In the genomic region with DNA sequence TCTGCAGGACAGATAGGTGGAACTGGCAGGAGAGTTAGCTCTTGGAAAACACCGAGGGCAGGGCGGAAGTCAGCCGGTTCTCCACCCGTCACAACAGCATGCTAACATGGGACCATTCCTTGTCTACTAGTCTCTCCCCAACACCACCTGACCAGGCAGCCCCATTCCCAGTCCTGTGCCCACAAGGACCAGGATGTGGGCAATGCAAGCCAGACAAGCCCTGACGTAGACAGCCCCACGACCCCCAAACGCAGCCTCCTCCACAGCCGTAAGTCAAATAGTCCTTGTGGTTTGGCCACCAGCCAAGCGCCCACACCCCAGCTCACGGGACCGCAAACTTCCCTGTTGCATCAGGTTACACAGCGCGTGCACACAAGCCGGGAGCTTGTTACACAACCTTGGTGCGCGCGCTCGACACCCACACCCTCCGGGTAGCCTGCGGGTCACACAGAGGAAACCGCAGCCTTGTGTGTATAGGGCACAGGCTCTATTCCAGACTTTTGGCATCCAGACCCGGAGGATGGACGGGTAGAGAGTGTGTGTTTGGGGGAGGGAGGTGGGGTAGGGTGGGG, we compare ENCODE assay signal across 8 mouse cellular contexts. TPM values are rescaled to one million over a fixed set of nuclear protein-coding genes. Genes with fewer than 3 reads are reported as not detected.
DNase-seq lines count a peak whose midpoint lies in the region; ATAC-seq and TF ChIP-seq lines count a peak whose summit lies in the region.

No protein-coding gene starts in this region.

- dilution Hi-C loops in CH12.LX (cut with MboI; ENCODE audit: extremely low pct_ligation_motif_present, extremely low pct_unique_long_range_greater_than_20kb, low sequenced_read_pairs), result no loop called here

- WGBS in heart, postnatal 0 days, result 34% methylated on average over 23 of the region's 23 CpGs
- WGBS in lung, embryonic 16.5 days, result 10% methylated on average over 23 of the region's 23 CpGs

- peak; percentile 55 for TF ChIP-seq EP300 in CH12.LX (IDR thresholded peaks at IDR 0.05; ENCODE audit: low read length)
- no peak for TF ChIP-seq EP300 in heart, postnatal 0 days (IDR thresholded peaks at IDR 0.05; ENCODE audit: low read depth)

- ATAC-seq in common myeloid progenitor, adult 5-6 weeks (replicated peaks; ENCODE audit: low read depth, poor library complexity, severe bottlenecking), result peak; percentile 88
- peak; percentile 73 for ATAC-seq in heart, postnatal 0 days (ENCODE audit: insufficient read depth, low read depth)
- ATAC-seq in lung, embryonic 16.5 days (ENCODE audit: low read depth), result peak; percentile 84
- ATAC-seq in frontal cortex, adult (ENCODE audit: low TSS enrichment), result no peak

- H3K27me3 ChIP-seq in CH12.LX (replicated peaks), result peaks cover 48% of the 10 kb centered on the region
- H3K27me3 ChIP-seq in heart, postnatal 0 days (ENCODE audit: control insufficient read depth, insufficient read depth, low read length), result no peaks in the 10 kb centered on the region
- no peaks in the 10 kb centered on the region for H3K27me3 ChIP-seq in lung, embryonic 16.5 days (ENCODE audit: control insufficient read depth, insufficient read depth, low read depth, low read length)

- H3K9me3 ChIP-seq in CH12.LX (replicated peaks; ENCODE audit: low read length), result peaks cover 1% of the 10 kb centered on the region
- H3K9me3 ChIP-seq in heart, postnatal 0 days (replicated peaks; ENCODE audit: control insufficient read depth, low read length), result no peaks in the 10 kb centered on the region
- H3K9me3 ChIP-seq in lung, embryonic 16.5 days (ENCODE audit: control insufficient read depth, low read length), result no peaks in the 10 kb centered on the region

- TF ChIP-seq RAD21 in CH12.LX (IDR thresholded peaks at IDR 0.05; ENCODE audit: low read depth, low read length), result no peak

- peak overlapping the region; percentile 52 for H3K4me2 ChIP-seq in CH12.LX (ENCODE audit: insufficient read depth, low read depth, poor library complexity, severe bottlenecking)
- H3K4me2 ChIP-seq in heart, postnatal 0 days (ENCODE audit: low read depth, low read length), result peak overlapping the region; percentile 48
- peak overlapping the region; percentile 35 for H3K4me2 ChIP-seq in lung, embryonic 16.5 days (ENCODE audit: low read depth, low read length)

- peaks cover 14 to 30% of the 10 kb centered on the region in 2 experiments; a peak in 3 of 4 replicates for H3K4me1 ChIP-seq in CH12.LX (ENCODE audit: control insufficient read depth in 1 of 2, insufficient read depth in 2 of 2)
- H3K4me1 ChIP-seq in heart, postnatal 0 days (ENCODE audit: control insufficient read depth, insufficient read depth), result peaks cover 15% of the 10 kb centered on the region; the same call in 1 of the 2 replicates
- peaks cover 24% of the 10 kb centered on the region for H3K4me1 ChIP-seq in lung, embryonic 16.5 days (replicated peaks; ENCODE audit: control insufficient read depth, insufficient read depth, low read length)

- H3K36me3 ChIP-seq in CH12.LX (replicated peaks in 1 of 2; ENCODE audit: control insufficient read depth in 1 of 2, insufficient read depth in 1 of 2, low read length in 1 of 2), result no peaks in the 10 kb centered on the region
- H3K36me3 ChIP-seq in heart, postnatal 0 days (replicated peaks; ENCODE audit: control insufficient read depth, insufficient read depth, low read length), result no peaks in the 10 kb centered on the region
- H3K36me3 ChIP-seq in lung, embryonic 16.5 days (ENCODE audit: control insufficient read depth, insufficient read depth, low read length), result no peaks in the 10 kb centered on the region

- DNase-seq in CH12.LX (ENCODE audit: extremely low read depth), result peak; percentile 58
- DNase-seq in WW6 (ENCODE audit: low read depth, low spot score), result peak; percentile 56
- peak; percentile 47 for DNase-seq in heart, postnatal 0 days (ENCODE audit: low spot score)
- DNase-seq in kidney, postnatal 25 days, result peak; percentile 67 to 89
- peak; percentile 76 to 89 for DNase-seq in spleen, postnatal 4 days (ENCODE audit: low spot score in 2 of 2)

- in situ Hi-C loops in CH12.LX (cut with MboI; ENCODE audit: low pct_ligation_motif_present, low pct_unique_long_range_greater_than_20kb, low sequenced_read_pairs), result no loop called here

- H3K27ac ChIP-seq in CH12.LX (ENCODE audit: insufficient read depth, low read depth), result no peak overlapping the region
- no peak overlapping the region for H3K27ac ChIP-seq in heart, postnatal 0 days (ENCODE audit: low read depth)
- peak overlapping the region; percentile 70 for H3K27ac ChIP-seq in lung, embryonic 16.5 days (ENCODE audit: low read length)

- TF ChIP-seq CTCF in CH12.LX (conservative IDR thresholded peaks at IDR 0.05 in 1 of 2, IDR thresholded peaks at IDR 0.05 in 1 of 2; ENCODE audit: low read depth in 2 of 2, low read length in 2 of 2), result no peak
- TF ChIP-seq CTCF in heart, postnatal 0 days (IDR thresholded peaks at IDR 0.05; ENCODE audit: low read depth), result no peak

- H3K4me3 ChIP-seq in CH12.LX (replicated peaks in 1 of 3; ENCODE audit: low read depth in 2 of 3, low read length in 2 of 3, poor library complexity in 1 of 3), result peak overlapping the region; percentile 16 to 36 (median 16)
- peak overlapping the region; percentile 17 for H3K4me3 ChIP-seq in heart, postnatal 0 days (ENCODE audit: low read depth, low read length)
- H3K4me3 ChIP-seq in lung, embryonic 16.5 days (ENCODE audit: low read length), result peak overlapping the region; percentile 21

- no peaks in the 10 kb centered on the region for H3K79me2 ChIP-seq in CH12.LX (replicated peaks; ENCODE audit: control insufficient read depth, extremely low read depth, insufficient read depth, poor library complexity, severe bottlenecking)

- TF ChIP-seq POLR2A in CH12.LX (IDR thresholded peaks at IDR 0.05; ENCODE audit: low read depth, low read length), result no peak

- H3K9ac ChIP-seq in CH12.LX (ENCODE audit: insufficient read depth, low read depth), result peak overlapping the region; percentile 13; the same call in 1 of the 2 replicates
- H3K9ac ChIP-seq in heart, postnatal 0 days (replicated peaks; ENCODE audit: low read depth, low read length), result 0 out of 2 replicates have a peak overlapping the region, but pooled peaks have one; percentile 8
- H3K9ac ChIP-seq in lung, embryonic 16.5 days (ENCODE audit: low read length), result peak overlapping the region; percentile 39; the same call in 1 of the 2 replicates

TF ChIP-seq in CH12.LX, 34 proteins besides CTCF, POLR2A, EP300 and RAD21:
- TF ChIP-seq USF2 (conservative IDR thresholded peaks at IDR 0.05; ENCODE audit: low read depth, low read length) (no peak), SIN3A (IDR thresholded peaks at IDR 0.05; ENCODE audit: low read length) (peak; percentile 44; the same call in 1 of the 2 replicates), MXI1 (IDR thresholded peaks at IDR 0.05; ENCODE audit: low read depth, low read length) (0 out of 2 replicates have a peak, but pooled peaks have one; percentile 45), MAX (IDR thresholded peaks at IDR 0.05; ENCODE audit: low read length) (peak; percentile 52; the same call in 1 of the 2 replicates), ETS1 (conservative IDR thresholded peaks at IDR 0.05; ENCODE audit: low read depth, low read length) (peak; percentile 88), ZKSCAN1 (IDR thresholded peaks at IDR 0.05; ENCODE audit: borderline replicate concordance, low read depth, low read length) (no peak), ELF1 (IDR thresholded peaks at IDR 0.05; ENCODE audit: low read depth, low read length) (peak; percentile 56; the same call in 1 of the 2 replicates), RCOR1 (conservative IDR thresholded peaks at IDR 0.05; ENCODE audit: low read depth, low read length) (peak; percentile 24; the same call in 1 of the 2 replicates), MAZ (IDR thresholded peaks at IDR 0.05; ENCODE audit: low read depth, low read length) (0 out of 2 replicates have a peak, but pooled peaks have one; percentile 39), IRF4 (IDR thresholded peaks at IDR 0.05; ENCODE audit: low read depth, low read length) (peak; percentile 62; the same call in 1 of the 2 replicates), MYC (IDR thresholded peaks at IDR 0.05; ENCODE audit: low read depth, low read length) (no peak), TCF12 (IDR thresholded peaks at IDR 0.05; ENCODE audit: low read depth, low read length) (peak; percentile 82; the same call in 1 of the 2 replicates), MEF2A (IDR thresholded peaks at IDR 0.05; ENCODE audit: borderline replicate concordance, low read depth, low read length) (peak; percentile 48), BHLHE40 (IDR thresholded peaks at IDR 0.05; ENCODE audit: low read depth, low read length) (peak; percentile 99), ZMIZ1 (IDR thresholded peaks at IDR 0.05; ENCODE audit: low read depth, low read length) (no peak)

RNA-seq across cellular contexts. Expression of gene Mrps18a, which starts 37.0 kb away (rescaled TPM):
- total RNA-seq in CH12.LX (2012; rRNA removed) (126 and 151 TPM in 2 replicates), CH12.LX (2014; rRNA removed) (78.1 and 85.4 TPM in 2 replicates)
- polyA plus RNA-seq in CH12.LX (2012; ENCODE audit: insufficient read length, low read depth), result 127 and 137 TPM in 2 replicates
- total RNA-seq in common myeloid progenitor, adult 5-6 weeks (2017), result 41.5 and 50.5 TPM in 2 replicates
- total RNA-seq in heart, postnatal 0 days (2014; rRNA removed; ENCODE audit: low replicate concordance), result 76.6 and 86.5 TPM in 2 replicates
- polyA plus RNA-seq in heart, postnatal 0 days (2015; fragmentation: Nextera tagmentation; extraction: Ambion mirVana), result 169 and 174 TPM in 2 replicates
- polyA plus RNA-seq in lung, embryonic 16.5 days (2015; fragmentation: Nextera tagmentation; extraction: Ambion mirVana), result 134 and 138 TPM in 2 replicates

RNA-seq across cellular contexts. Expression of gene Vegfa, which starts 41.6 kb away (rescaled TPM):
- total RNA-seq in CH12.LX (2012; rRNA removed), result 21.5 and 50.0 TPM in 2 replicates
- total RNA-seq in CH12.LX (2014; rRNA removed), result 15.5 and 17.2 TPM in 2 replicates
- 15.3 and 16.5 TPM in 2 replicates for polyA plus RNA-seq in CH12.LX (2012; ENCODE audit: insufficient read length, low read depth)
- 13.2 and 17.9 TPM in 2 replicates for total RNA-seq in common myeloid progenitor, adult 5-6 weeks (2017)
- total RNA-seq in heart, postnatal 0 days (2014; rRNA removed; ENCODE audit: low replicate concordance), result 122 and 224 TPM in 2 replicates
- polyA plus RNA-seq in heart, postnatal 0 days (2015; fragmentation: Nextera tagmentation; extraction: Ambion mirVana), result 5.0 and 5.2 TPM in 2 replicates
- polyA plus RNA-seq in lung, embryonic 16.5 days (2015; fragmentation: Nextera tagmentation; extraction: Ambion mirVana), result 4.5 and 5.7 TPM in 2 replicates
